Mouse (Mus musculus) forelimb bud, embryonic 11.5 days (tissue): ENCODE measurements around the gene Amdhd1.
A peak's percentile ranks its signal among the peaks of the same experiment; 100 is the strongest.

Experiments
- DNase-seq: peaks from one replicate; pipeline ENCODE4 v3.0.0-alpha.2; 2012; ENCODE audit warnings: low read depth, low spot score

The Amdhd1 gene

GRCm38 (mm10) chr10:93540431-93541210 lies 788 bp upstream of the Amdhd1 start, which contains the start of gene Ccdc38:
TSS of gene Ccdc38 (plus strand) at chr10:93540632.
- no peak for DNase-seq

GRCm38 (mm10) chr10:93538818-93539217 lies 1.0 kb downstream of the Amdhd1 start:
- no peak for DNase-seq

GRCm38 (mm10) chr10:93538287-93538686 lies 1.5 kb downstream of the Amdhd1 start:
- DNase-seq = no peak

GRCm38 (mm10) chr10:93525329-93525728 lies 14.5 kb downstream of the Amdhd1 start:
- no peak for DNase-seq

GRCm38 (mm10) chr10:93520994-93521393 lies 18.8 kb downstream of the Amdhd1 start:
- DNase-seq = no peak

DNA sequence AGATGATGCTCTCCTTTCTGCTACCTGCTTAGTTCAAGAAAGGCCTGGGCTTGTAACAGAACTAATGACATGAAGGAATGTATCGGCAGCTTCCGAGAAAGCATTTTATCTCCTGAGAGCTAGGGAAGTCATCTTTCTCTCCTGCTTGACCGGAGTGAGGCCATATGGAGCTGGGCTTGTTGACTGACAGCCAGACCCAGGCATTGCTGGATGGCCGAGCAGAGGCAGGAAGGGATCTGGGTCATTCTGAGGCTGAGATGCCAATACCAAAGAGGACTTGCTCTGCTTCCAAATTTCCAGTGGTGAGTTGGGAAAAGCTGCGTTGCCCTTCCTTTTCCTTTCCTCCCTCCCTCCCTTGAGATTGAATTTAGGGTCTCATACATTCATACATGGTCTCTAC lies 20.1 kb downstream of the Amdhd1 start:
- DNase-seq = no peak

DNA sequence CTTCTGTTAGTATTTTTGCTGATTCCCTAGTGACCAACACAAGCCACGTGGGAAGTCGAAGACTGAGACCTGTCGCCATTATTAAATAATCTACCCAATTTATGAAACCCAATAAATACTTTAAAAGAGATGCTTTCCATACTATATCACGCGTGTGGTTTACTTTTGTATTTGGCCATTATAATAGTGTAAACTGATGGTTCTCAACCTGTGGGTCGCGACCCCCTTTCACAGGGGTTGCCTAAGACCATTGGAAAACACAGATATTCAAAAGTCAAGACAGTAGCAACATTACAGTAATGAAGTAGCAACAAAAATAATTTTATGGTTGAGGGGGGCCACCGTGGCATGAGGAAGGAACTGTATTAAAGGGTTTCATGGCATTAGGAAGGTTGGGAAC lies 20.7 kb downstream of the Amdhd1 start:
- DNase-seq = no peak

- no peak for DNase-seq
Measured at GRCm38 (mm10) chr10:93518620-93519019, 21.2 kb downstream of the Amdhd1 start.

GRCm38 (mm10) chr10:93518186-93518585 lies 21.6 kb downstream of the Amdhd1 start:
- no peak for DNase-seq

GRCm38 (mm10) chr10:93517754-93518153 lies 22.1 kb downstream of the Amdhd1 start:
- DNase-seq = no peak

- DNase-seq = no peak
Measured at GRCm38 (mm10) chr10:93515927-93516326, 23.9 kb downstream of the Amdhd1 start.

GRCm38 (mm10) chr10:93515419-93515818 lies 24.4 kb downstream of the Amdhd1 start:
- DNase-seq = no peak

DNA sequence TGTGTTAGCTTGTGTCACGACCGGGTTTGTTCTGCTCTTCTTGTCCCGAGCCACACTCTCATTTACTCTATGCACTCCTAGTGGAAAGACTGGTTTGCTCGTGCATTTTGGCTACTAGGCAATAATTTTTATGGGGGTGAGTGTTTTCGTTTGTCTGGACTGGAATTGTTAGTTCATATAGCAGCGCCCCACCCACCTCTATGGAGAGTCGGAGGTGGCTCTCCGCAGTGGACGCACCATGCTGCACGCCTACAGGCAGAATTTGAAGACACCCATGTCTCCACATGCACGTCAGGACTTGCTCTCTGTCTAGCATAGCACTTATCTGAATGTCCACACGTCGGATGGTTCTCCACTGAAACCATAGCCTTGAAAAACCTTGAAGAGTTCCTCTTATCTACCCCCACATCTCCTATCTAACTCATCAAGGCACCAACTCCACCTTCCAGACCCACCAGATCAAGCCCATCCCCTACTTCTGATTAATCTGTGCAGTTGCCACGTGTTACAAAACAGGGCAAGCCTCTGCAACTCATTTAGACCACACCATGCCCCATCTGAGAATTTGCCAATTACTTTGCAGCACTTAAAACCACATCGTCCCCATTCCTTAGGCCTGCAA lies 30.2 kb downstream of the Amdhd1 start:
- DNase-seq = no peak

GRCm38 (mm10) chr10:93508383-93508970 lies 31.4 kb downstream of the Amdhd1 start:
- DNase-seq = no peak

DNA sequence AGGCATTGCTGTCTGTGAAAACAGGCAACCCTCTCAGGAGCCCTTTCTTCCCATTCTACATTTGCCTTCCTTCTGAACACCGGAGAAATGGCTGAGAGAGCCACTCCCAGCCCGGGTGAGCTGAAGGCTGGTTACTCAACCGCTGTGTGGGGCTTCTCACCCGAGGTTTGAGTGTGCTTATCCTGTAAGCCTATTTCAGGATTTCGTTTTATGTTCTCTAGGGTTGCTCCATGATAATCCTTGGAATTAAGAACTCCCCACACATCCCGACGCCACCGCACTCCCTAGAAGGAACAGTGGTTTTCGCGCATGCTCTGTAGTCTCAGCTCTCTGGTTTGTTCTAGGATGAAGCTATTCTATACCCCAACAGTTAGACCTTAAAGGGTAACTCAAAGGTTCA lies 38.5 kb downstream of the Amdhd1 start:
- no peak for DNase-seq

- DNase-seq = peak; percentile 38
Measured at GRCm38 (mm10) chr10:93500864-93501263, 39.0 kb downstream of the Amdhd1 start.

GRCm38 (mm10) chr10:93490451-93490850 lies 49.4 kb downstream of the Amdhd1 start:
- DNase-seq = no peak

- no peak for DNase-seq
Measured at GRCm38 (mm10) chr10:93488828-93489226, 51.0 kb downstream of the Amdhd1 start.

- DNase-seq = no peak
Measured at GRCm38 (mm10) chr10:93488066-93488827, 51.6 kb downstream of the Amdhd1 start, which contains the start of gene Hal. TSS of gene Hal (plus strand) at chr10:93488768.

- DNase-seq = no peak
Measured at GRCm38 (mm10) chr10:93486622-93487021, 53.2 kb downstream of the Amdhd1 start.

DNA sequence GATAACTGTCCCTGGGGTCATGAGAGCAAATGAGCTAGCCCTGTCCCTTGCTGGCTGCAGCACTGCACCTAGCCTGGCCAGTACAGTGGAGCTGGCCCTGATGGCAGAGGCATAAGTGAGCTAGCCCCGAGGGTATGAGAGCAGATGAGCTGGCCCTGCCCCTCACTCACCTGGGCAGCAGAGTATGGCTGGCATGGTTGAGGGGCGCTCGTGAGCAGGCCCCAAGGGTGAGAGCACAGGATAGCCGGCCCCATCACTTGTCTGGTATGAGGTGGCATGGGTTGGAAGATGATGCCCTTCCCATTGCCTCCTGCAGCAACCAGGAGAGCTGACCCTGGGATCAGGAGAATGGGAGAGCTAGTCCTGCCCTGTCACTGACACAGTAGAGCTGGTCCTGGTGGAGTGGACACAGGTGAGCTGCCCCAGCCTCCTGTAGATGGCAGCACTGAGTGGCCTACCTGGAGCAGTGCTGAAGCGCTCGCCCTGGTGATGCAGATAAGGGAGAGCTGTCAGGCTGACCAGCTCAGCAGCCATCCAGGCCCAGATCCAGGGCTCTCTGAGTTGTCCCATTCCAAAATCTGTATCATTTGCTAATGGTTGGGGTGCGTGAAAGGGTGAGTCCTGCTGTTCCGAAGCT lies 54.7 kb downstream of the Amdhd1 start:
- peak; percentile 11 for DNase-seq
